Mouse (Mus musculus): ENCODE measurements at regions not wholly inside any gene's neighbourhood (a gene's known extent, or its start where the extent isn't known, plus 50 kb on each side); places are given as distances from the start of the nearest gene placed in this dataset.

GRCm38 (mm10) chr13:114654953-114655586, 163.0 kb upstream of the Mocs2 start:
- DNase-seq (ENCODE audit: extremely low read depth, insufficient read length, low spot score) = no peak

- DNase-seq (ENCODE audit: extremely low read depth, insufficient read length, low spot score) = no peak
These were observed 145.6 kb upstream of the Mocs2 start for GRCm38 (mm10) chr13:114672411-114672810.

- DNase-seq (ENCODE audit: extremely low read depth, insufficient read length, low spot score) = peak; percentile 17
These were observed 138.2 kb upstream of the Mocs2 start for GRCm38 (mm10) chr13:114679703-114680378.

GRCm38 (mm10) chr13:114680379-114680733, 137.7 kb upstream of the Mocs2 start:
- no peak for DNase-seq (ENCODE audit: extremely low read depth, insufficient read length, low spot score)

GRCm38 (mm10) chr13:114681196-114681595, 136.8 kb upstream of the Mocs2 start:
- DNase-seq (ENCODE audit: extremely low read depth, insufficient read length, low spot score) = no peak

- DNase-seq (ENCODE audit: extremely low read depth, insufficient read length, low spot score) = no peak
These were observed 136.1 kb upstream of the Mocs2 start for GRCm38 (mm10) chr13:114681887-114682286.

- DNase-seq (ENCODE audit: extremely low read depth, insufficient read length, low spot score) = no peak
These were observed 135.1 kb upstream of the Mocs2 start for GRCm38 (mm10) chr13:114682891-114683290.

- no peak for DNase-seq (ENCODE audit: extremely low read depth, insufficient read length, low spot score)
These were observed 133.7 kb upstream of the Mocs2 start for GRCm38 (mm10) chr13:114684298-114684697.

- DNase-seq (ENCODE audit: extremely low read depth, insufficient read length, low spot score) = no peak
These were observed 132.7 kb upstream of the Mocs2 start for GRCm38 (mm10) chr13:114685368-114685767.

- DNase-seq (ENCODE audit: extremely low read depth, insufficient read length, low spot score) = no peak
These were observed 105.4 kb upstream of the Mocs2 start for GRCm38 (mm10) chr13:114712601-114713000.

- DNase-seq (ENCODE audit: extremely low read depth, insufficient read length, low spot score) = peak; percentile 19
These were observed 98.3 kb upstream of the Mocs2 start for GRCm38 (mm10) chr13:114719771-114720170.

- DNase-seq (ENCODE audit: extremely low read depth, insufficient read length, low spot score) = peak; percentile 46
These were observed 91.2 kb upstream of the Mocs2 start for GRCm38 (mm10) chr13:114726828-114727227.

- peak; percentile 33 for DNase-seq (ENCODE audit: extremely low read depth, insufficient read length, low spot score)
These were observed 83.0 kb upstream of the Mocs2 start for GRCm38 (mm10) chr13:114735066-114735465.

GRCm38 (mm10) chr13:114736066-114736465, 82.0 kb upstream of the Mocs2 start:
- peak; percentile 76 for DNase-seq (ENCODE audit: extremely low read depth, insufficient read length, low spot score)

- no peak for DNase-seq (ENCODE audit: extremely low read depth, insufficient read length, low spot score)
These were observed 75.5 kb upstream of the Mocs2 start for GRCm38 (mm10) chr13:114742534-114742933.

- DNase-seq (ENCODE audit: extremely low read depth, insufficient read length, low spot score) = no peak
These were observed 72.2 kb upstream of the Mocs2 start for GRCm38 (mm10) chr13:114745814-114746213.

GRCm38 (mm10) chr13:114757459-114757858, 60.6 kb upstream of the Mocs2 start:
- peak; percentile 7 for DNase-seq (ENCODE audit: extremely low read depth, insufficient read length, low spot score)

- DNase-seq (ENCODE audit: extremely low read depth, insufficient read length, low spot score) = no peak
These were observed 58.1 kb upstream of the Mocs2 start for GRCm38 (mm10) chr13:114759886-114760285.

GRCm38 (mm10) chr13:114760901-114761300, 57.1 kb upstream of the Mocs2 start:
- DNase-seq (ENCODE audit: extremely low read depth, insufficient read length, low spot score) = peak; percentile 30

Data from 3134 (cell line).